Mouse (Mus musculus): ENCODE data around the gene Rbm39. TPM values are rescaled to one million over a fixed set of nuclear protein-coding genes. Genes with fewer than 3 reads are reported as not detected.
A peak's percentile ranks its signal among the peaks of the same experiment; 100 is the strongest.

Rbm39 gene
- total and polyA plus RNA-seq, 3 experiments, result 228 to 1,530 (median 248) TPM

GRCm38 (mm10) chr2:156145486-156146130 lies 34.4 kb downstream of the Rbm39 start:
- TF ChIP-seq NRF1 (IDR thresholded peaks at IDR 0.05; ENCODE audit: insufficient read depth, low read depth, low read length, poor library complexity, severe bottlenecking) (no peak), ZMIZ1 (IDR thresholded peaks at IDR 0.05; ENCODE audit: low read depth, low read length) (peak; percentile 62; the same call in 1 of the 2 replicates), GATA1 (IDR thresholded peaks at IDR 0.05; ENCODE audit: low read depth, low read length) (no peak), CHD1 (IDR thresholded peaks at IDR 0.05; ENCODE audit: low read depth, low read length) (peak; percentile 38; the same call in 1 of the 2 replicates), SMC3 (IDR thresholded peaks at IDR 0.05; ENCODE audit: low read depth, low read length) (no peak; the same call in 1 of the 2 replicates), MXI1 (IDR thresholded peaks at IDR 0.05; ENCODE audit: low read depth, low read length) (0 out of 2 replicates have a peak, but pooled peaks have one; percentile 38)
- Histone ChIP-seq H3K4me1 (ENCODE audit: control insufficient read depth in 1 of 2, insufficient read depth in 2 of 2, low read length in 2 of 2) (peaks cover 0 to 2% of the 10 kb centered on the region in 2 experiments; a peak in 1 of 4 replicates), H3K79me2 (ENCODE audit: control insufficient read depth, insufficient read depth, low read length, poor library complexity) (peaks cover 16% of the 10 kb centered on the region), H3K9ac (ENCODE audit: control insufficient read depth, low read depth, low read length, poor library complexity, severe bottlenecking) (no peak overlapping the region; the same call in 1 of the 2 replicates), H3K9me3 (replicated peaks; ENCODE audit: insufficient read depth, low read length) (no peaks in the 10 kb centered on the region), H3K27ac (ENCODE audit: control insufficient read depth, low read depth, low read length) (no peak overlapping the region), H3K27me3 (ENCODE audit: control insufficient read depth in 1 of 2, insufficient read depth in 2 of 2, low read length in 2 of 2) (no peaks in the 10 kb centered on the region), H3K36me3 (ENCODE audit: control insufficient read depth in 1 of 2, insufficient read depth in 2 of 2, low read length in 2 of 2) (peaks cover 23 to 31% of the 10 kb centered on the region in 2 experiments), H3K4me3 (ENCODE audit: control insufficient read depth in 1 of 2, insufficient read depth in 1 of 2, low read depth in 2 of 2, low read length in 2 of 2) (peak overlapping the region in 1 of 2 experiments; percentile 78; a peak in 1 of 4 replicates)
- DNase-seq (ENCODE audit: low read depth, low spot score), result peak; percentile 49

- no peaks in the 10 kb centered on the region for H3K9me3 ChIP-seq (replicated peaks; ENCODE audit: insufficient read depth, low read length)
- DNase-seq (ENCODE audit: low read depth, low spot score), result peak; percentile 97
- peaks cover 16% of the 10 kb centered on the region for H3K79me2 ChIP-seq (ENCODE audit: control insufficient read depth, insufficient read depth, low read length, poor library complexity)
- TF ChIP-seq E2F4 (IDR thresholded peaks at IDR 0.05; ENCODE audit: borderline replicate concordance, low read depth, low read length) (no peak), ETS1 (IDR thresholded peaks at IDR 0.05; ENCODE audit: low read depth, low read length) (no peak; the same call in 1 of the 2 replicates), USF1 (IDR thresholded peaks at IDR 0.05; ENCODE audit: low read depth, low read length) (no peak), POLR2AphosphoS5 (IDR thresholded peaks at IDR 0.05; ENCODE audit: borderline replicate concordance, low read depth, low read length) (0 out of 2 replicates have a peak, but pooled peaks have one; percentile 3), USF2 (IDR thresholded peaks at IDR 0.05; ENCODE audit: borderline replicate concordance in 1 of 2, insufficient read depth in 1 of 2, low read depth in 1 of 2, low read length in 2 of 2) (no peak), BHLHE40 (IDR thresholded peaks at IDR 0.05; ENCODE audit: borderline replicate concordance, low read depth, low read length) (no peak), RCOR1 (IDR thresholded peaks at IDR 0.05; ENCODE audit: low read depth, low read length) (0 out of 2 replicates have a peak, but pooled peaks have one; percentile 3), HCFC1 (IDR thresholded peaks at IDR 0.05; ENCODE audit: low read depth, low read length) (peak; percentile 93), TAL1 (IDR thresholded peaks at IDR 0.05; ENCODE audit: low read length) (no peak), ELF1 (IDR thresholded peaks at IDR 0.05; ENCODE audit: low read depth, low read length) (peak; percentile 67; the same call in 1 of the 2 replicates), UBTF (IDR thresholded peaks at IDR 0.05; ENCODE audit: borderline replicate concordance, insufficient read depth, low read depth, low read length) (peak; percentile 80; the same call in 1 of the 2 replicates), RAD21 (IDR thresholded peaks at IDR 0.05; ENCODE audit: low read depth, low read length) (no peak), GABPA (IDR thresholded peaks at IDR 0.05; ENCODE audit: low read depth, low read length) (no peak), EP300 (IDR thresholded peaks at IDR 0.05; ENCODE audit: low read depth in 1 of 2, low read length in 2 of 2) (no peak), MYB (IDR thresholded peaks at IDR 0.05; ENCODE audit: low read depth, low read length) (no peak), MYC (IDR thresholded peaks at IDR 0.05; ENCODE audit: low read depth, low read length) (peak; percentile 67; the same call in 1 of the 2 replicates), ZKSCAN1 (IDR thresholded peaks at IDR 0.05; ENCODE audit: low read depth, low read length) (no peak), JUND (IDR thresholded peaks at IDR 0.05; ENCODE audit: low read depth, low read length) (no peak), MAZ (IDR thresholded peaks at IDR 0.05; ENCODE audit: low read depth, low read length) (no peak), POLR2AphosphoS2 (IDR thresholded peaks at IDR 0.05; ENCODE audit: low read length) (peak; percentile 71; the same call in 1 of the 2 replicates), MAFK (IDR thresholded peaks at IDR 0.05; ENCODE audit: borderline replicate concordance, low read depth, low read length) (no peak), MXI1 (IDR thresholded peaks at IDR 0.05; ENCODE audit: low read depth, low read length) (peak; percentile 91)
Observed at GRCm38 (mm10) chr2:156143953-156144724, 35.9 kb downstream of the Rbm39 start, which contains the start of the genes Romo1 and Nfs1. Gene Romo1, plus strand, starts transcription at chr2:156144039. Gene Nfs1, minus strand, starts transcription at chr2:156144186.

More at GRCm38 (mm10) chr2:156143953-156144724, 35.9 kb downstream of the Rbm39 start, which contains the start of the genes Romo1 and Nfs1:
- Histone ChIP-seq H3K36me3 (ENCODE audit: control insufficient read depth in 1 of 2, insufficient read depth in 2 of 2, low read length in 2 of 2) (peaks cover 17 to 19% of the 10 kb centered on the region in 2 experiments), H3K4me3 (ENCODE audit: control insufficient read depth in 1 of 2, insufficient read depth in 1 of 2, low read depth in 2 of 2, low read length in 2 of 2) (peak within 1 kb of the TSS; percentile 69 to 78), H3K27ac (ENCODE audit: control insufficient read depth, low read depth, low read length) (peak within 1 kb of the TSS; percentile 66), H3K27me3 (ENCODE audit: control insufficient read depth in 1 of 2, insufficient read depth in 2 of 2, low read length in 2 of 2) (no peaks in the 10 kb centered on the region), H3K9ac (ENCODE audit: control insufficient read depth, low read depth, low read length, poor library complexity, severe bottlenecking) (peak within 1 kb of the TSS; percentile 70), H3K4me1 (ENCODE audit: control insufficient read depth in 1 of 2, insufficient read depth in 2 of 2, low read length in 2 of 2) (peaks cover 0 to 2% of the 10 kb centered on the region in 2 experiments; a peak in 1 of 4 replicates)
